Mouse (Mus musculus): ENCODE results near the gene Wdr47.

- no peak for TF ChIP-seq POLR2A (IDR thresholded peaks at IDR 0.05; ENCODE audit: control insufficient read depth in 1 of 2, insufficient read depth in 1 of 2, low read depth in 1 of 2, low read length in 2 of 2, poor library complexity in 1 of 2)
- no peak for TF ChIP-seq SMC3 (IDR thresholded peaks at IDR 0.05; ENCODE audit: low read depth, low read length)
- TF ChIP-seq E2F4 (IDR thresholded peaks at IDR 0.05; ENCODE audit: borderline replicate concordance, low read depth, low read length), result no peak
- TF ChIP-seq POLR2AphosphoS2 (IDR thresholded peaks at IDR 0.05; ENCODE audit: low read length), result no peak
- no peak for TF ChIP-seq CTCF (IDR thresholded peaks at IDR 0.05 in 2 of 3, conservative IDR thresholded peaks at IDR 0.05 in 1 of 3; ENCODE audit: control insufficient read depth in 1 of 3, insufficient read depth in 1 of 3, low read depth in 2 of 3, low read length in 3 of 3, poor library complexity in 1 of 3, severe bottlenecking in 1 of 3)
- no peak for TF ChIP-seq KAT2A (conservative IDR thresholded peaks at IDR 0.05; ENCODE audit: low read depth, low read length)
- no peak for TF ChIP-seq USF2 (IDR thresholded peaks at IDR 0.05; ENCODE audit: borderline replicate concordance in 1 of 2, insufficient read depth in 1 of 2, low read depth in 1 of 2, low read length in 2 of 2)
- no peak for TF ChIP-seq USF1 (IDR thresholded peaks at IDR 0.05; ENCODE audit: low read depth, low read length)
Observed at GRCm38 (mm10) chr3:108658612-108659011, 67.5 kb downstream of the Wdr47 start.

Measured in MEL (cell line).